Mouse (Mus musculus) cortical plate, adult 2 months (tissue): ENCODE measurements around the gene Proca1.

Experiments
- CTCF ChIP-seq: fragments of 200-500 bp; IDR thresholded peaks from 2 replicates; pipeline ENCODE4 v1.5.1; 2011; ENCODE audit warnings: mild to moderate bottlenecking, control low read depth, low read length; ENCODE audit not compliant: insufficient read depth; ENCODE audit errors: extremely low read depth
- POLR2A ChIP-seq: fragments of 200-500 bp; IDR thresholded peaks from 2 replicates; pipeline ENCODE4 v1.6.1; 2011; ENCODE audit warnings: mild to moderate bottlenecking, low read length, control low read depth; ENCODE audit not compliant: insufficient read depth; ENCODE audit errors: extremely low read depth

GRCm38 (mm10) chr11:78205361-78206206 lies 12.4 kb downstream of the Proca1 start:
- TF ChIP-seq CTCF, result no peak
- no peak for TF ChIP-seq POLR2A
